Mouse (Mus musculus): ENCODE measurements around the gene Tmem236.

Tmem236 gene

DNA sequence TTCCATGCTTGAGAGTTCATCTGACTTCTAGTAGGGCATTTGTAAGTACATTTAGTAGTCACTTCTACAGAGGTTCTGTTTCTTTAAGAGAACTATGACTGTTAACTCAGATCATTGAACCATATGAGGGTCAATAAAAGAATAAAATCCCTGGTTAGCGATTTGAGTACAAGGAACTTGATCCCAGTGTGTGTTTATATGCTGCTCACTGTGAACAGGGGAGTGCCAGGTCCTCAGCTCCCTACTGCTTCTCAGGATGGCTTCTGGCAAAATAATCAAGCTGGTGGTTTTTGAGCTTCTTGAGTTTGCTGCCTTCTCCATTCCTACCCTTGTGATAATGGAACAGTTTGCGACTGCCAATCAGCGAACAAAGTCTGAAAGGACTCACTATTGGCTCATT, at the start of gene Tmem236:
Tmem236 (plus strand) TSS at position 190 of the 400 bp plus-strand sequence.
- no peak for DNase-seq

- no peak for DNase-seq
Measured at GRCm38 (mm10) chr2:14126387-14126786, 47.9 kb upstream of the Tmem236 start.

GRCm38 (mm10) chr2:14127629-14128028, 46.7 kb upstream of the Tmem236 start:
- no peak for DNase-seq

- no peak for DNase-seq
Measured at GRCm38 (mm10) chr2:14130641-14131339, 43.5 kb upstream of the Tmem236 start.

DNA sequence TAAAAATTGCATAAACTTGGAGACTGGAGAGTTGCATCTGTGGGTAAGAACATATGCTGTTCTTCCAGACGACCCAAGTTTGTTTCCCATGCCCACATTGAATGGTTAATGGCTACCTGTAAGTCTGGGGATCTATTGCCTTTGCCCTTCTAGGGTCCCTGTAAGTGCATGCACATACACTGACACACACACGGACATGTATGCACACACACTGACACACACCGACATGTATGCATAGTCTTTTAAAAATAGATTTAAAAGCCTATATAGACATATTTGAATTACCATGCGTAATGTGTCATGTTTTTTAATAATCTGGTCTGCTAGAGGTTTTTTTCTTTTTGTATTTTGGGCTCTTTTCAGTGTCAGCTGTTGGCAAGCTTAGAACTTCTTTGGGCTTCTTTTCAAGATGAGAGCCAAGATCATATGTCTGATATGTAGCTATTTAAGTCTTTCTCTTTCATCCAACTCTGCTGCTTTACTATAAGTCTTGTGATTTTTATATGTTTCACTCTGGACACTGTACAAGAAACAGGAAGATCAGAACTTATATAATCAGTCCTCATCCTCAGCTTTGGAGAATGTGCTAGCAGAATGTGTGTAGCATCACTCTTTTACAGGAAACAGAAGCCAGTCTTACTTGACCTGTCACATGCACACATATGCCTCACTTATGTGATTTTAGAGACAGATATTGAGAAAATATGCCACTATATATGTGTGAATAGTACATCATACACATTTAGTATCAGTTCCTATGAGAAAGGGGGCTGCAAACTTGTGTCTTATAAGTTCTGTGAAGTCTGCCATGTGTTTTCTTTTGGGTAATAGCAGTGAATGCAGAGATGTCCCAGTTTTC, 41.6 kb upstream of the Tmem236 start:
- no peak for DNase-seq

- no peak for DNase-seq
Measured at GRCm38 (mm10) chr2:14136906-14137305, 37.4 kb upstream of the Tmem236 start.

DNA sequence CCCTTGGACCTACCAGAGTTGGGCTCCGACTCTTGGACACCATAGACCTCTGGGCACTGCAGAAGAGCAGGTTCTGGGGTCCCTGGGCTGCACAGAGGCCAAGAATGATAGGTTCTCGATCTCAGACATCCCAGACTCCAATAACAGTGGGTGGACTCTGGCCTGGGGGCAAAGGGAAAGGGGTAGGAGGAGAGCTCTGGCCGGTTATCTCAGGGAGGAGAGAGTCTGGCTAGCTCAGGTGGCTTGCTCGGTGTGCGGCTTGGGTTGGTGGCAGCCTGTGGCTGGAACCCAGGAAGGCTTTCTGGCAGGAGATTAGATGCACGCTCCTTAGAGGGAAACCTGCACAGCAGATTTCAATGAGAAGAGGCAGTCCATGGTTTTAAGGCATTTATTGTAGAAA, 34.7 kb upstream of the Tmem236 start:
- DNase-seq, result no peak

GRCm38 (mm10) chr2:14140044-14140443, 34.3 kb upstream of the Tmem236 start:
- no peak for DNase-seq

DNA sequence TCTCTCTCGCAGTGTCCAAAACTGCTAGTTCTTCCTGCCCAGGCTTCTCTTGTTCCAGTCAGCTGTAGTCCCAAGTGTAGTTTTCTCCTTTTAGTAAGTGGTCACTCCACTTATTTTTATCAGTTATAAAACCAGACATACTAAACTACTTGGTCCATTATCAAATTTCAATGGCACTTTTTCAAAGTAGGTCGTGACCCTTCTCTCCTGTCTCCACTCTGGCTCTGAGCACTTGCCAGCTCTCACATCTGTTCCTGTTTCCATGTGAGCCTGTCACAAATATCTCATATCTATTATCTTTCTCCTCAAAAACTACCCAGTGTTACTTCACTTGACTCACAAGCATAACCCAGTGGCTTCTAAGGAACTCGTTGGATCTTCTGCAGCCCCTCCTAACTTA, 29.0 kb upstream of the Tmem236 start:
- DNase-seq, result no peak

DNA sequence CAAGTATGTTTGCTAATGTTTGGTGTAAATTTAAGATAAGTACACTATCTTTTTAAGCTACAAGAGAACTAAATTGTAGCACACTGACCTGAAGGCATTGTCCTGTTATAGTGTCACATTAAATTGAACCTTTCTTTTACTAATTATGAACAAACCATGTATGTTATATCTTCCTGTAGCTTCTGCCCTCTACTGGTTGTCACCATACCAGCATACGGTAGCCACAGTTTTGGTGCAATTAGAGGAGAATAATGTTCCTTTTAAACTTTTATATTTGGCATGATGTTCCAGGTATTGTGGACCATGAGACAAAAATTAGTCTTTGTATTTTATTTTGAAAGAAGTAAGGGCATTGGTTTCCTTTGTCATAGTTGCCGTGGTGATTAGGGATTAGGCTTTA, 27.4 kb upstream of the Tmem236 start:
- DNase-seq, result no peak

GRCm38 (mm10) chr2:14150829-14151228, 23.5 kb upstream of the Tmem236 start:
- no peak for DNase-seq

DNA sequence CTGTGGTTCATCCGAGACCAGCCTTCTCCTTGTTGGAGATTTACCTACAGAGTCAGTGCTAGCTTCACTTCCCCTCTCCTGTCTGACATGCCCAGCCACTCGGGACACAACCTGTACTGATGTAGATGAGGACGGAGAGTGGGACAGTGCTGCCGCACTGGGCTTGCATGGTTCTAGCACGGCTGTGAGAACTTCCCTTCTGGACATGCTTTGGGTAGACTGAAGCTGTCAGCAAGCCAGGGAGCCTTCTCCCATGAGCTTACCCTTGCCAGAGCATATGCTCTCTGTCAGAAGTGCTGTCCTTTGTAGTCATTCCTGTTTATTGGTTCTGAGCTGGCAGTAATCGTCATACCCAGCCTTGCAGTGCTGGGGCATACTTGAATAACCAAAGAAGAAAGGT, 22.5 kb upstream of the Tmem236 start:
- DNase-seq, result peak; percentile 31

DNA sequence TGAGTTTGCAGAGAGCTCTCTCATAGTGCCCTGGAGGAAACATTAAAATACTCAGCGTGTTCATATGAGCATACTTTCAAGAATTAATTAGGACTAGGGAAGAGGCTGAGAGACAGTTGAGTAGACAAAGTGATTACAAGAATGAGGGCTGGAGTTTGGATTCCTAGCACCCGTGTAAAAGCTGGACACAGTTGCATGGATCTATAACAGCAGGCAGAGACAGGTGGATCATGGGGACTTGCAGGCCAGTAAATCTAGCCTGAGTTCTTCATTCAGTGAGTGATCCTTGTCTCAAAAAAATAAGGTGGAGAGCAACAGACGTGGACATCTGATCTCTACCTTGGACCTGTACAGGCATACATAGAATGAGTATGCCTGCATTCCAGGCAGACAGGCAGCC, 15.3 kb upstream of the Tmem236 start:
- DNase-seq, result no peak

GRCm38 (mm10) chr2:14159756-14160155, 14.6 kb upstream of the Tmem236 start:
- DNase-seq, result no peak

- DNase-seq, result no peak
Measured at GRCm38 (mm10) chr2:14164459-14165030, 9.8 kb upstream of the Tmem236 start.

DNA sequence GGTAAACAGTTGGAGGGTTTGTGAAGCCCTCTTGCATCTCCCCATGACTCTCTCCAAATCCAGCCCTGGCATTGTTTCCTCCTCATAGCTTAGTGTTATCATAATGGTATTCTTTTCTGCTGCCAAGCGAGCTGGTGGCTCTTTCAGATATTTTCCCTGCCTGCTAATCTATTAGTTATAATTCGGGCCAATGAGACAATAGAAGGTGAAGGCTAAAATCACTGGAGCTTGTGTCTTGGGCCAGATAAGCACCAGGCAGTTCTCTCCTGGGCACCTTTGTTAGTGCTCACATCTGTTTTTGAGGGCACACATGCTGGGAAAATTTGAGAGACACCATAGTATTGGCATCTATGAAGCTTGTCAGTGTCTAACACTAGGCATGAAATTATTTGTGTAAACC, 9.3 kb upstream of the Tmem236 start:
- no peak for DNase-seq

- no peak for DNase-seq
Measured at GRCm38 (mm10) chr2:14165618-14166344, 8.5 kb upstream of the Tmem236 start.

- no peak for DNase-seq
Measured at GRCm38 (mm10) chr2:14167721-14168120, 6.6 kb upstream of the Tmem236 start.

DNA sequence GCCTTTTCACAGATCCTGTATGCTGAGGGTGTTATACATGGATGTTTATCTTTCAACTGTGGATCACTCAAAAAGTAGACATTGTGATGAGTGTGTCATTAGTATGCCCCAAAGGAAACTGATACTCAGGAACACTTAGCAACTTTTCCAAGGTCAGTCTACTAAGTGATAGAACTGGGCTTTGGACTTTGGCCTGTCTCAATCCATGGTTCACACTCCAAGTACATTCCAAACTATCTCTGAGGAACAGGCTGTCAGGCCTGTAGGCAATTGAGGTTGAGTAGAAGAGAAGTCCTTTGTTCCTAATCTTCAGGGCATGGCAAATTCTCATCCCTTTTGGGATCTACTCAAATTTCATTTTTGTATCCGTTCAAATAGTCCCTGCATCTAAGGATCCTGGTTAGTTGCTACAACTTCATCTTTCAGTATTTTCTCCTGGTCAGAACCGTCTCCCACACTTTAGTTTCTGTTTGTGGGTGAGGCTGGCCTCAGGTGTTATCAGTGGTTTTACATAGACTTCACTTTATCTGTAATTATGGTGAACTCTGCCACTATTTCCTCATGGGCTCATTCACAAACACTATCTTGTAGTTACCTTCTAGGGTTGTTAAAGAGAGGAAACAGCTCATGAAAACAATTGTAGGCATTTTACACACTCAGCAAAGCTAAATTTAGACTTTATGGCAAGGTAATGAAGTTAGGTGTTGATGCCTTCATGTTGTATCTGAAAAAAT, 2.3 kb downstream of the Tmem236 start:
- DNase-seq, result no peak

GRCm38 (mm10) chr2:14184375-14184774, 10.1 kb downstream of the Tmem236 start:
- DNase-seq, result no peak

DNA sequence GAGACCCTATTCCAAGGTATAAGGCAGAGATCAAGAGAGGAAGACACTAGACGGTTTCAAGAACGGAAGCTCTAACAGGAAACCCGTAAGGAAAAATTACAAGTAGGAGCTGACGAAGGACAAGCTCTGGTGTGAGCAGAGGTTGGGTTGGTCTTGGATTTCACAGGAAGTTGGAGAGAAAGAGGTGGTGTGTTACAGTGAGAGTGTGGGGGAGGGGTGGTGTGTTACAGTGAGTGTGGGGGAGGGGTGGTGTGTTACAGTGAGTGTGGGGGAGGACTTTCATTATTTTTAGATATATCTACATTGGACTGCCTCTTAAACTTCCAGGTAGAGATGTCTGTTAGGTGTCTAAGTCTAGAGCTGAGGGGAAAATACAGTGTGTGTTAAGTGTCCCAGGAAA, 16.4 kb downstream of the Tmem236 start:
- no peak for DNase-seq

DNA sequence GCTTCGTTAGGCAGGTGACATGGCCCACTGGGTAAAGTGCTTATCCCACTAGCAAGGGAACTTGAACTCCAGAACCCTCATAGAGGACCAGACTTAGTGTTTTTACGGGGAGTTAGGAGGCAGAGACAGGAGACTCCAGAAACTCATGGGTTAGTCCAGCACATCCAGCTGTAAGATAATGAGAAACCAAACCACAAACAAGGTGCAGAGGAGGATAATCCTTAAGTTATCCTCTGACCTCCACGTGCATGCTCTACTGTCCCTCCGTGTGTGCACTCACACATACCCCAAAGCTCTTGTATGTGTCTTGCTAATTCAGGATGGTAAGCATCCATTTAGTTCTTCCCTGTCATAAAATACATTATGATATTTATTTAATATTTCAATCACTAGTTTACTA, 17.3 kb downstream of the Tmem236 start:
- DNase-seq, result no peak

- DNase-seq, result no peak
Measured at GRCm38 (mm10) chr2:14192046-14192445, 17.7 kb downstream of the Tmem236 start.

All from cerebellum, adult 11 months (tissue).